Mouse (Mus musculus): ENCODE results near the gene Dgki.

The Dgki gene

DNA sequence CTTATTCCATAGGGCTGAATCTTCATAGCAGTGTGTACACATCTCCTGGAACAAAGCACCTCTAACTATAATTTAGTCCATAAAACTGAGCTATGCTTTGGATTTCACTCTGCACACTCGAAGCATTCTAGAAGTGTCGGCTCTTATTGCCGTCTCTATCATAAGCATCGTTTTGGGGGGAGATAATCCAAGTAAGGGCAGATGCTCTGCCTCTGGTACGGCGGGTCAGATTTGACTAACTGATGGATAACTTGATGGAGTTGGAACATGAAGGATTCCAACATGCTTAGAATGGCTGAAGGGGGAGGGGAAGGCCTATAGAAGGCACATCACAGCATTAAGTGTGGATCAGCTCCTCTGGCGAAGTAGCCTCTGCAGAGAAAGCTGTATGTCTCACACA, 242.4 kb downstream of the Dgki start:
- DNase-seq = no peak

DNA sequence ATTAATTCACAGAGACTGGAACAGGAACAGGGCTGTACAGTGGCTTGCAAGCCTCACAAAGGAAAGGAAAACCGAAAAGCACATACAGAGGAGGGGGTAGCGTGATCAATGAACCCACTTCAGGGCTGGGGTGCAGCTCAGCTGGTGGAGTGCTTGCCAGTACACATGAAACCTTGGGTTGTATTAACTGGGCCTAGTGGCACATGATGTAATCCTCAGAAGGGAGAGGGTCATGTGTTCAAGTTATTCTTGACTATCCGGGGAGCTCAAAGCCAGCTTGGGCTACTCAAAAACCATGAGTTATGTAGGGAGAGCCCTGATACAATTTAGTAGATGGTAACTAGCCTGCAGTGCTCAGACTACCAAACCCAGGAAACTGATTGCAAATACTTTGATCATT, 244.3 kb downstream of the Dgki start:
- DNase-seq = no peak

- DNase-seq = no peak
Observed at GRCm38 (mm10) chr6:37055128-37055527, 244.9 kb downstream of the Dgki start.

- DNase-seq = no peak
Observed at GRCm38 (mm10) chr6:37054435-37055020, 245.5 kb downstream of the Dgki start.

DNA sequence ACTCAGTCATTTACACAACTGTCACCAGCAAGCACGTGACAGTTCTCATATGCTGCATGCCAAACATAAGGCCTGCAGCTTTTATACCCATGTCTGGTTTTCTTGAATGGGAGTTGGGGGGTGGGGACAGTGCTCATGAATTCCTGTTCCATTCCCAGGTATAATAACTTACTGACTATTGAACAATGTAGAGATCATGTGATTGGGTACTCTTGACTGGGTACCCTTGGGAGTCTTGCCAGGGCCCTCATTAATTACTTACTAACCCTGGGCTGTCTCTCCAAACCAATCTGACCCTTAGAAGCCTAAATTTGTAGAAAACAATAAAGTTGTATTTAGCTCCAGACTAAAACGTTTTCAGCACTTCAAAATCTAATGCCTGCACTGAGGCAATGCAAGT, 246.6 kb downstream of the Dgki start:
- no peak for DNase-seq

GRCm38 (mm10) chr6:37051652-37052051, 248.3 kb downstream of the Dgki start:
- no peak for DNase-seq

DNA sequence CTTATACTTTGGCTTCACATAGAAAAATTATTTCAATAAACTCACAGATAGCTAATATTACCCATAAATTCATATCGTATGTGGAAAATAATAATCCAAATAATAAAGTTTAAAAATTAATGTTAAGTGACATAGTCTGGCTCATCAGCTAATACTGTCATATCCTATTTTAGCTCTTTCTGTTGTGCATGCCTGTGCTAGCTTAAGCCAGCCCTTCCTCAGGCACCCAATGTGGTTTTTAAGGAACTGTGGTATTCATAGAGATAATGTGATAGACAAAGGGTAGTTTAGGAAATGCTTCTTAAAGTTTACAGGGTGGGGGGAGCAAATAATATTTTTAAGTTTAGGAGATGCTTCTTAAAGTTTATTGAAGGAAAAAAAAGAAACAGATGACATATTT, 248.8 kb downstream of the Dgki start:
- DNase-seq = no peak

GRCm38 (mm10) chr6:37047611-37048129, 252.3 kb downstream of the Dgki start:
- no peak for DNase-seq

GRCm38 (mm10) chr6:37046152-37046788, 253.7 kb downstream of the Dgki start:
- peak; percentile 14 for DNase-seq

DNA sequence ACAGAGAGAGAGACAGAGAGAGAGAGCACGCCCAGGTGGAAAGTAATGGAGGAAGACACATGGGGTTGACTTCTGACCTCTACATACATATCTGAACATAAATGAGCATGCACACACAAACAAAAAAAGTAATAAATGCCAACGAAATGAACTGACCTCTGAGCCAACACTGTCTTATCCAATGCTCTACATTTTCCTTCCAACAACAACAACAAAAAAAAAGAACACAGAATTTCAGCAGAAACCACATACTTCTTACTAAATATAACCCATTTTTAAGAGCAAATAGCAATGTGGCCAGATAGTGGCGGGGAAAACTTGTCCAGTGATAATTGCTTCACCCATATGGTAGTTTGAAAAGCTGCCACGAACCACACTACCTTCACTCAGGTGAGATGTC, 255.2 kb downstream of the Dgki start:
- DNase-seq = no peak

- no peak for DNase-seq
Observed at GRCm38 (mm10) chr6:37038444-37038843, 261.5 kb downstream of the Dgki start.

- DNase-seq = peak; percentile 14
Observed at GRCm38 (mm10) chr6:37037115-37037908, 262.7 kb downstream of the Dgki start.

GRCm38 (mm10) chr6:37035681-37036080, 264.3 kb downstream of the Dgki start:
- no peak for DNase-seq

GRCm38 (mm10) chr6:37030986-37031385, 269.0 kb downstream of the Dgki start:
- DNase-seq = no peak

- no peak for DNase-seq
Observed at GRCm38 (mm10) chr6:37030402-37030801, 269.6 kb downstream of the Dgki start.

GRCm38 (mm10) chr6:37028841-37029240, 271.1 kb downstream of the Dgki start:
- DNase-seq = no peak

GRCm38 (mm10) chr6:37028300-37028699, 271.7 kb downstream of the Dgki start:
- no peak for DNase-seq

- no peak for DNase-seq
Observed at GRCm38 (mm10) chr6:37026343-37027243, 273.4 kb downstream of the Dgki start.

GRCm38 (mm10) chr6:37016046-37016445, 283.9 kb downstream of the Dgki start:
- DNase-seq = no peak

GRCm38 (mm10) chr6:37011597-37011996, 288.4 kb downstream of the Dgki start:
- DNase-seq = no peak

DNA sequence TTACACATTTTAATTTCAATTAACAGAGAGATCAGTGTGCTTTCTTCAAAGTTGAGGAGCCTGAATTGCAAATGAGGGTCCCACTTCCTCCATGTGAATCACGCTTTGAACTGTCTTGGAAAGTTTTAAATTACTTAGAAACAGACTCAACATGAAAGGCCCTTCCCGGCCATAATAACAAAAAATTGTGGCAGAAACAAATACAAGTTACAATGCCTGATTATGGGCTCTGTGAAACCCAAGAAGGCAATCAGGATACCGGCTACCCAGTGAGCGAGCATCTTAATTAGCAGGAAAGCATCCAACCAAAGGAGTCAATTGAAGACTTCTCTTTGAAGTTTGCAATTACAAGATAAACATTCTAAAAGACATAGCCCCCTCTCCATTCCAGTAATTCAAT, 292.4 kb downstream of the Dgki start:
- no peak for DNase-seq

DNA sequence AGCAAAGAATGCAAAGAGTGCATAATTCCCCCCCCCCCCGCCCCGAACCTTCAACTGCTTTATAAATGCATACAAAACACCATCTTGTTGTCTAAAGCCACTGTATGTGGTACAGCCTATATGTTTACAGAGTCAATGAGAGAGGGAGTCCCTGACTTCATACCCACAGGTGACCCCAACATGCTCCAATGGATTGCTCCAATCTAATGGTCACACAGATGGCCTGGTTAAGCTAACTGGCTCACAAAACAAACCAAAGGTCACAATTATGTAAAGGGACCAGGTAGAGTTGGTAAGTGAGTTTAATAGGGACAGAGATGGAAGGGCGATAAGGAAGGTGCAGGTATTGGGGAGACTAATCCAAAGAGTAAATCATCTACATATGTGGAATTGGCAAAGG, 295.1 kb downstream of the Dgki start:
- DNase-seq = no peak

DNA sequence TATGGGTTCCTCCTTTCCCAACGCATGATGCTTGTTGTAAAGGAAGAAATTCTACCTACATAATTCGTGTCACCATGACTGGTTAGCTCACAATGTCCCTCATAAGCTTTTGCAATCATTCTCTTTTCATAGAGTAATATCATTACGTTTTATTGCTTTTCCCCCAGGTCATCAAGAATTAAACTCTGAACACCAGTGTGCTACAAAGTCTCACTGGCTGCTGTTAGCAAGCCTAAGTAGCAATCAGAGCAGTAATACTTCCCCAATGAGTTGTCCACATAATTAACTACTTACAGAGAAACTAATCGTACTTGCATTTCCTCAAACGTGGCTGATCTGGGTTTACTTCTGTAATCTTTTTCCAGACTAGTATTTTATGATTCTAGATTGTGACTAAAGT, 296.7 kb downstream of the Dgki start:
- no peak for DNase-seq

Data from thymus, postnatal 25 days (tissue).